Comparison of ENCODE assay signal across 8 mouse cellular contexts in the genomic region with DNA sequence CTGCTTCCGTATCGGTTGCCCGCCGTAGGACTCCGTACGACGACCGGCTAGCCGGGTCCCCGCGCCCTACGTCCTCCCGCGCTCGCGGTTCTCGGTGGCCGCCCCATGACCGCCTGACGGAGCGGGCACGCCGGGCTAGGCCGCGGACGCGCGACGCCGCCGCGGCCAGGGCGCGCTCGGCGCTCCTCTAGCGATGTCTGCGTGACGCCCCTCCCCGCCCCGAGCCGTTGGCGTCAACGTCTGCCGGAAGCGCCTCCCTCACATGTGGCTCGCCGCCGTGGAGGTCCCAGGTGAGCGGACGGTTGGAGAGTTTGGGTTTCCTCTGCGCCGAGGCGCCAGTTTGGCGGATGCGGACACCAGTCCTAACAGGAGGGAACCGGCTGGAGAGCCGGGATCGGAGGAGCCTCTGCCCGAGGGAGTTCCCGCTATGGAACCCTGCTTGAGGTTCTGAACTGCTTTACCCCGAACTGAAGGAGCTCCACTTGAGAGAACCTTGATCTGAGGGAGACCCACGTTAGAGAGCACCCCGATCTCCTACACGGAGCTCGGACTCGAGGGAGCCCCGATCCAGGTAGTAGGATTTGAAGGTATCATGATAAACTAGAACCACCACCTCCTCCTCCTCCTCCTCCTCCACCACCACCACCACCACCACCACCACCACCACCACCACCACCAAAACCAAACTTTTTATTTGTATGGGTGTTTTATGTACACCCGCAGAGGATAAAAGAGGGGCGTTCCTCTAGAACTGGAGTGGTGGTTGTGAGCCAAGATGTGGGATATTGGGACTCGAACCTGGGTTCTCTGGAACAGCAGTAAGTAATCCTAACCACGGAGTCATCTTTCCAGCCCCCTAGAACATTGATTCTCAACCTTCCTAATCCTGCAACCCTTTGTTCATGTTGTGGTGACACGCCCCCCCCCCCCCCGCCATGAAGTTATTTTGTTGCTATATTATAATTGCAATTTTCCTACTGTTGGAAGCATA. TPM values are rescaled to one million over a fixed set of nuclear protein-coding genes. Genes with fewer than 3 reads are reported as not detected.
DNase-seq lines count a peak whose midpoint lies in the region; ATAC-seq and TF ChIP-seq lines count a peak whose summit lies in the region.

A gene (minus strand): TSS at position 161 of the 991 bp plus-strand sequence.
A gene (plus strand): TSS at position 272 of the 991 bp plus-strand sequence.

- H3K9ac ChIP-seq in hindbrain, embryonic 11.5 days (ENCODE audit: low read depth, low read length) = peak within 1 kb of the TSS; percentile 78
- H3K9ac ChIP-seq in lung, postnatal 0 days (replicated peaks; ENCODE audit: low read depth) = peak within 1 kb of the TSS; percentile 51

- peak within 1 kb of the TSS; percentile 71 for H3K4me2 ChIP-seq in hindbrain, embryonic 11.5 days (replicated peaks; ENCODE audit: low read depth, low read length)
- H3K4me2 ChIP-seq in lung, postnatal 0 days (replicated peaks; ENCODE audit: low read depth, low read length) = peak within 1 kb of the TSS; percentile 85

- no peaks in the 10 kb centered on the region for H3K27me3 ChIP-seq in hindbrain, embryonic 11.5 days (ENCODE audit: control insufficient read depth, insufficient read depth, low read length)
- H3K27me3 ChIP-seq in lung, postnatal 0 days (replicated peaks; ENCODE audit: insufficient read depth, low read length) = no peaks in the 10 kb centered on the region

- H3K4me1 ChIP-seq in hindbrain, embryonic 11.5 days (replicated peaks; ENCODE audit: control insufficient read depth, insufficient read depth, low read length) = peaks cover 3% of the 10 kb centered on the region; the same call in 1 of the 2 replicates
- H3K4me1 ChIP-seq in lung, postnatal 0 days (ENCODE audit: insufficient read depth, low read depth, low read length) = peaks cover 5% of the 10 kb centered on the region; the same call in 1 of the 2 replicates

- peak within 1 kb of the TSS; percentile 83 for H3K27ac ChIP-seq in hindbrain, embryonic 11.5 days (ENCODE audit: low read depth, low read length)
- peak within 1 kb of the TSS; percentile 86 for H3K27ac ChIP-seq in lung, postnatal 0 days (ENCODE audit: low read length)

- TF ChIP-seq EP300 in lung, postnatal 0 days (IDR thresholded peaks at IDR 0.05) = no peak

- H3K36me3 ChIP-seq in hindbrain, embryonic 11.5 days (ENCODE audit: control insufficient read depth, insufficient read depth, low read length) = no peaks in the 10 kb centered on the region
- no peaks in the 10 kb centered on the region for H3K36me3 ChIP-seq in lung, postnatal 0 days (ENCODE audit: insufficient read depth, low read length)

- ATAC-seq in hindbrain, embryonic 11.5 days (ENCODE audit: low FRiP score) = peak; percentile 91
- peak; percentile 94 for ATAC-seq in lung, postnatal 0 days

- peak within 1 kb of the TSS; percentile 86 for H3K4me3 ChIP-seq in hindbrain, embryonic 11.5 days (ENCODE audit: low read depth, low read length)
- peak within 1 kb of the TSS; percentile 70 for H3K4me3 ChIP-seq in lung, postnatal 0 days (ENCODE audit: low read depth, low read length)

- under 1% methylated on average over 60 of the region's 74 CpGs for WGBS in hindbrain, embryonic 11.5 days
- WGBS in lung, postnatal 0 days = under 1% methylated on average over 61 of the region's 74 CpGs

- no peaks in the 10 kb centered on the region for H3K9me3 ChIP-seq in hindbrain, embryonic 11.5 days (ENCODE audit: control insufficient read depth, low read length)
- H3K9me3 ChIP-seq in lung, postnatal 0 days (ENCODE audit: low read length) = no peaks in the 10 kb centered on the region

- TF ChIP-seq CTCF in lung, postnatal 0 days (IDR thresholded peaks at IDR 0.05) = no peak

- peak; percentile 94 for DNase-seq in NIH3T3 (ENCODE audit: low read depth)
- DNase-seq in cerebellum, adult 9-11 months = peak; percentile 93
- DNase-seq in frontal cortex, adult 2 months (ENCODE audit: extremely low spot score in 1 of 2, low spot score in 1 of 2) = peak; percentile 80 to 90
- peak; percentile 94 for DNase-seq in hindbrain, embryonic 11.5 days (ENCODE audit: low spot score)
- peak; percentile 90 to 95 for DNase-seq in layer of hippocampus, postnatal 10 days (ENCODE audit: low spot score in 2 of 2)
- peak; percentile 95 for DNase-seq in lung, postnatal 0 days (ENCODE audit: low spot score)
- DNase-seq in ovary, postnatal 10 days (ENCODE audit: low spot score) = peak; percentile 89
- DNase-seq in thymus, postnatal 0 days (ENCODE audit: low spot score) = peak; percentile 95

RNA-seq across cellular contexts. Expression of the first gene that starts in this region (rescaled TPM):
- 15.2 and 17.7 TPM in 2 replicates for polyA plus RNA-seq in frontal cortex, adult 2 months (2012; rRNA removed)
- polyA plus RNA-seq in hindbrain, embryonic 11.5 days (2014; fragmentation: Nextera tagmentation; extraction: Ambion mirVana) = 32.1 and 42.9 TPM in 2 replicates
- total RNA-seq in layer of hippocampus, postnatal 10 days (2021) = 10 to 100 TPM; 23.3 to 23.4 TPM
- 17.8 and 18.6 TPM in 2 replicates for polyA plus RNA-seq in lung, postnatal 0 days (2015; fragmentation: Nextera tagmentation; extraction: Ambion mirVana)
- 60.5 and 60.6 TPM in 2 replicates for polyA plus RNA-seq in thymus, postnatal 0 days (2015; fragmentation: Nextera tagmentation; extraction: Ambion mirVana)

RNA-seq across cellular contexts. Expression of the second gene that starts in this region (rescaled TPM):
- polyA plus RNA-seq in frontal cortex, adult 2 months (2012; rRNA removed) = 4.6 and 5.5 TPM in 2 replicates
- 7.3 and 7.6 TPM in 2 replicates for polyA plus RNA-seq in hindbrain, embryonic 11.5 days (2014; fragmentation: Nextera tagmentation; extraction: Ambion mirVana)
- total RNA-seq in layer of hippocampus, postnatal 10 days (2021) = 10 to 100 TPM; 11.9 to 12.0 TPM
- polyA plus RNA-seq in lung, postnatal 0 days (2015; fragmentation: Nextera tagmentation; extraction: Ambion mirVana) = 0.88 and 1.1 TPM in 2 replicates
- polyA plus RNA-seq in thymus, postnatal 0 days (2015; fragmentation: Nextera tagmentation; extraction: Ambion mirVana) = 4.0 and 4.2 TPM in 2 replicates

Comparison
In these comparisons a context has a peak if more than half of its experiments do, and no peak if none do; other contexts are left out.
1. Peak in every context shown above with its lines: DNase-seq, ATAC-seq, H3K4me3 ChIP-seq and H3K27ac ChIP-seq.